Mouse (Mus musculus): Measurements from ENCODE around the gene Lmcd1.

DNA sequence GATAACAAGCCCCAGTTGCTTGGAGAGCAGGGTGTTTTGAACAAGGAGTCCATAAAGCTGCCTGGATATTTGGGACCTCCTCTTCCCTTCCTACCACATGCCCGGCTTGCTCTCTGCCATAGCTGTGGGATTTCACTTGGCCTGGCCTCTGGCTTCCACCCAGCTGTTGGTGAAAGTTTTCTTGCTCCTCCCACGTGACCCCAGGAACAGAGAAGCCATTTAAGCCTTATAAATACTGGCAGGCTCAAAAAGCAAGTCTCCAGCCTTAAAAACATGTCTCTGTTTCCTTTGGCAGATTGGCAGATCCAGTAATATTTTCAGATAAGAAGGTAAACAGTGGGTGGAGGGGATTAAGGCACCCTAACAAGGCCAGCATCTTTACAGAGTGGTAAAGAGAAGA is 31.3 kb upstream of the Lmcd1 start:
- TF ChIP-seq CTCF (IDR thresholded peaks at IDR 0.05; ENCODE audit: low read depth, low read length) (no peak), POLR2A (IDR thresholded peaks at IDR 0.05; ENCODE audit: borderline replicate concordance, low read depth, low read length) (no peak)
